Mouse (Mus musculus): ENCODE measurements around the gene Kif26a. TPM values are rescaled to one million over a fixed set of nuclear protein-coding genes. Genes with fewer than 3 reads are reported as not detected.
A peak's percentile ranks its signal among the peaks of the same experiment; 100 is the strongest.

Kif26a gene
- total RNA-seq, 2 experiments from 2014 or later: 22.0 to 23.1 TPM

GRCm38 (mm10) chr12:112158246-112158645 lies 12.2 kb downstream of the Kif26a start:
- intact Hi-C loops (cut with DNase I): no loop called here
- no peak for DNase-seq

GRCm38 (mm10) chr12:112158784-112159183 lies 12.8 kb downstream of the Kif26a start:
- intact Hi-C loops (cut with DNase I): no loop called here
- no peak for DNase-seq

GRCm38 (mm10) chr12:112163981-112164839 lies 18.2 kb downstream of the Kif26a start:
- intact Hi-C loops (cut with DNase I): no loop called here
- DNase-seq: no peak

GRCm38 (mm10) chr12:112164840-112165219 lies 18.8 kb downstream of the Kif26a start:
- DNase-seq: no peak
- intact Hi-C loops (cut with DNase I): no loop called here

- DNase-seq: peak; percentile 70 to 72
- intact Hi-C loops (cut with DNase I): no loop called here
Observed at GRCm38 (mm10) chr12:112169240-112169639, 23.2 kb downstream of the Kif26a start.

GRCm38 (mm10) chr12:112170671-112171574 lies 24.9 kb downstream of the Kif26a start:
- intact Hi-C loops (cut with DNase I): no loop called here
- DNase-seq: no peak

GRCm38 (mm10) chr12:112171657-112172056 lies 25.6 kb downstream of the Kif26a start:
- intact Hi-C loops (cut with DNase I): no loop called here
- DNase-seq: no peak

- no peak for DNase-seq
- intact Hi-C loops (cut with DNase I): no loop called here
Observed at GRCm38 (mm10) chr12:112172214-112172613, 26.2 kb downstream of the Kif26a start.

GRCm38 (mm10) chr12:112177679-112178078 lies 31.7 kb downstream of the Kif26a start:
- intact Hi-C loops (cut with DNase I): no loop called here
- no peak for DNase-seq

GRCm38 (mm10) chr12:112179687-112180086 lies 33.7 kb downstream of the Kif26a start:
- intact Hi-C loops (cut with DNase I): loop anchor here (5.0 kb wide), 1 partner anchor 153 kb away; no protein-coding TSS in a partner anchor
- DNase-seq: no peak

GRCm38 (mm10) chr12:112181921-112182608 lies 36.1 kb downstream of the Kif26a start:
- intact Hi-C loops (cut with DNase I): loop anchor here (5.0 kb wide), 1 partner anchor 150 kb away; no protein-coding TSS in a partner anchor
- no peak for DNase-seq

GRCm38 (mm10) chr12:112182609-112182955 lies 36.6 kb downstream of the Kif26a start:
- DNase-seq: peak; percentile 61 to 71
- intact Hi-C loops (cut with DNase I): loop anchor here (5.0 kb wide), 1 partner anchor 150 kb away; no protein-coding TSS in a partner anchor

GRCm38 (mm10) chr12:112183675-112184074 lies 37.7 kb downstream of the Kif26a start:
- intact Hi-C loops (cut with DNase I): loop anchor here (2.0 to 5.0 kb wide), 2 partner anchors 37 to 149 kb away; partner anchors contain the start of gene Kif26a

GRCm38 (mm10) chr12:112184390-112184789 lies 38.4 kb downstream of the Kif26a start:
- intact Hi-C loops (cut with DNase I): loop anchor here (2.0 to 5.0 kb wide), 2 partner anchors 38 to 148 kb away; partner anchors contain the start of gene Kif26a

More at GRCm38 (mm10) chr12:112183675-112184074, 37.7 kb downstream of the Kif26a start:
- peak; percentile 51 to 61 for DNase-seq

GRCm38 (mm10) chr12:112186899-112187298 lies 40.9 kb downstream of the Kif26a start:
- DNase-seq: no peak
- intact Hi-C loops (cut with DNase I): no loop called here

More at GRCm38 (mm10) chr12:112184390-112184789, 38.4 kb downstream of the Kif26a start:
- DNase-seq: peak; percentile 75 to 76

- no peak for DNase-seq
- intact Hi-C loops (cut with DNase I): no loop called here
Observed at GRCm38 (mm10) chr12:112191753-112192152, 45.7 kb downstream of the Kif26a start.

GRCm38 (mm10) chr12:112195019-112195418 lies 49.0 kb downstream of the Kif26a start:
- intact Hi-C loops (cut with DNase I): loop anchor here (5.0 kb wide), 1 partner anchor 157 kb away; no protein-coding TSS in a partner anchor
- DNase-seq: no peak

GRCm38 (mm10) chr12:112196562-112196961 lies 50.6 kb downstream of the Kif26a start:
- intact Hi-C loops (cut with DNase I): loop anchor here (5.0 kb wide), 1 partner anchor 156 kb away; no protein-coding TSS in a partner anchor
- no peak for DNase-seq

- DNase-seq: no peak
- intact Hi-C loops (cut with DNase I): loop anchor here (5.0 kb wide), 1 partner anchor 153 kb away; no protein-coding TSS in a partner anchor
Observed at GRCm38 (mm10) chr12:112199363-112199762, 53.4 kb downstream of the Kif26a start.

GRCm38 (mm10) chr12:112200045-112200444 lies 54.0 kb downstream of the Kif26a start:
- intact Hi-C loops (cut with DNase I): no loop called here
- DNase-seq: peak in 1 of 2 experiments; percentile 25

All from heart, postnatal 14 days (tissue).